Mouse (Mus musculus) cerebellum, adult 9-10 months (tissue): ENCODE results near the gene B020011L13Rik.
"Not testable (repeated sequence)": the region's sequence is repeated elsewhere in the genome, so short reads cannot be mapped to it uniquely, and the experiment has no call there.

Experiments
- DNase-seq: peaks from one replicate; pipeline ENCODE4 v3.0.0; 2022

Gene B020011L13Rik

GRCm38 (mm10) chr1:117780833-117781232 lies at the start of gene B020011L13Rik:
Gene B020011L13Rik (plus strand): TSS chr1:117781133.
- not testable (repeated sequence) for DNase-seq

GRCm38 (mm10) chr1:117816271-117816670 lies 35.3 kb downstream of the B020011L13Rik start:
- not testable (repeated sequence) for DNase-seq

- not testable (repeated sequence) for DNase-seq
Measured at GRCm38 (mm10) chr1:117829781-117830180, 48.8 kb downstream of the B020011L13Rik start, which contains the start of gene Gm28360. Gene Gm28360 (plus strand): TSS chr1:117830081.

- DNase-seq = not testable (repeated sequence)
Measured at GRCm38 (mm10) chr1:117851718-117852117, 70.8 kb downstream of the B020011L13Rik start.
